Mouse (Mus musculus) lung, postnatal 0 days (tissue): ENCODE data around the gene Vegfb.

Source experiments
- CTCF ChIP-seq: IDR thresholded peaks from 2 replicates; pipeline ENCODE4 v1.5.1; 2016; ENCODE audit warnings: antibody characterized with exemption, mild to moderate bottlenecking
- EP300 ChIP-seq: IDR thresholded peaks from 2 replicates; pipeline ENCODE4 v1.6.1; 2016; ENCODE audit warnings: antibody characterized with exemption, mild to moderate bottlenecking, control low read depth

GRCm38 (mm10) chr19:6983621-6984020 lies 3.8 kb downstream of the Vegfb start:
- no peak for TF ChIP-seq CTCF
- TF ChIP-seq EP300, result no peak
